Mouse (Mus musculus) liver, embryonic 13.5 days (tissue): ENCODE data around the gene Tnnc1. TPM values are rescaled to one million over a fixed set of nuclear protein-coding genes. Genes with fewer than 3 reads are reported as not detected.

ENCODE experiments used
- ATAC-seq: fragments of 200-750 bp; cut with Nextera tagmentation; 2 replicates; pipeline ENCODE4 v1.8.0; 2017; ENCODE audit warnings: low read depth, mild to moderate bottlenecking, moderate number of reproducible peaks, moderate library complexity
- DNase-seq: peaks from one replicate; pipeline ENCODE4 v3.0.0; 2022
- H3K27ac ChIP-seq: fragments of 300-500 bp; sonication (generic); 2 replicates; pipeline ENCODE4 v1.5.1; 2015; ENCODE audit warnings: moderate library complexity, mild to moderate bottlenecking, inconsistent platforms
- H3K27me3 ChIP-seq: fragments of 300-500 bp; sonication (generic); 2 replicates; pipeline ENCODE4 v1.6.1; 2015; ENCODE audit warnings: mild to moderate bottlenecking, inconsistent platforms
- H3K36me3 ChIP-seq: fragments of 300-500 bp; sonication (generic); 2 replicates; pipeline ENCODE4 v1.6.1; 2015; ENCODE audit warnings: mild to moderate bottlenecking, inconsistent platforms
- H3K4me1 ChIP-seq: fragments of 300-500 bp; sonication (generic); replicated peaks from 2 replicates; pipeline ENCODE4 v1.6.1; 2015; ENCODE audit warnings: inconsistent platforms
- H3K4me2 ChIP-seq: fragments of 300-500 bp; sonication (generic); 2 replicates; pipeline ENCODE4 v1.6.1; 2015; ENCODE audit warnings: inconsistent platforms, mild to moderate bottlenecking, moderate library complexity
- H3K4me3 ChIP-seq: fragments of 300-500 bp; sonication (generic); replicated peaks from 2 replicates; pipeline ENCODE4 v1.5.1; 2015; ENCODE audit warnings: mild to moderate bottlenecking, inconsistent platforms
- H3K9ac ChIP-seq: fragments of 300-500 bp; sonication (generic); 2 replicates; pipeline ENCODE4 v1.6.1; 2015; ENCODE audit warnings: mild to moderate bottlenecking, inconsistent platforms
- H3K9me3 ChIP-seq: fragments of 300-500 bp; sonication (generic); replicated peaks from 2 replicates; pipeline ENCODE4 v1.6.1; 2016; ENCODE audit warnings: inconsistent platforms
- WGBS: fragments of 180-500 bp; shearing (Covaris S2); methylation state at CpG from one replicate; pipeline ENCODE4 v1.1.7; 2015; ENCODE audit not compliant: insufficient replicate concordance; 5-methylcytosine and 5-hydroxymethylcytosine counted together
- polyA plus RNA-seq: library from polyadenylated mRNA; unstranded; fragments of >200 nt; fragmentation: Nextera tagmentation; extraction: Ambion mirVana; gene quantifications from 2 replicates; pipeline ENCODE4 v1.2.1, GENCODE M21; 2015

Tnnc1 gene
- 21.1 and 25.3 TPM in 2 replicates for polyA plus RNA-seq

- H3K9ac ChIP-seq = peak within 1 kb of the TSS; percentile 91
- peak within 1 kb of the TSS; percentile 81 for H3K4me3 ChIP-seq
Observed at GRCm38 (mm10) chr14:31208084-31208483, at the start of gene Tnnc1. Gene Tnnc1 (plus strand): TSS chr14:31208312.

GRCm38 (mm10) chr14:31160196-31161150, 47.6 kb upstream of the Tnnc1 start:
- DNase-seq (no peak), ATAC-seq (peak; percentile 65)
- peaks cover 53% of the 10 kb centered on the region for H3K4me1 ChIP-seq

More at GRCm38 (mm10) chr14:31208084-31208483, at the start of gene Tnnc1:
- H3K27me3 ChIP-seq = no peaks in the 10 kb centered on the region
- H3K4me1 ChIP-seq = peaks cover 64% of the 10 kb centered on the region
- 0 out of 2 replicates have a peak, but pooled peaks have one; percentile 5 for ATAC-seq
- peak within 1 kb of the TSS; percentile 88 for H3K27ac ChIP-seq
- no peaks in the 10 kb centered on the region for H3K9me3 ChIP-seq
- H3K4me2 ChIP-seq = peak within 1 kb of the TSS; percentile 80
- no peak for DNase-seq
- peaks cover 16% of the 10 kb centered on the region for H3K36me3 ChIP-seq
- WGBS = 73% methylated on average over 2 of the region's 2 CpGs

GRCm38 (mm10) chr14:31161191-31161590, 46.9 kb upstream of the Tnnc1 start:
- H3K4me3 ChIP-seq = no peak overlapping the region
- H3K27me3 ChIP-seq = peaks cover 15% of the 10 kb centered on the region
- no peak overlapping the region for H3K9ac ChIP-seq
- peak overlapping the region; percentile 43 for H3K4me2 ChIP-seq
- DNase-seq (no peak), ATAC-seq (no peak)
- WGBS = 71% methylated on average over 7 of the region's 7 CpGs
- no peaks in the 10 kb centered on the region for H3K36me3 ChIP-seq
- no peaks in the 10 kb centered on the region for H3K9me3 ChIP-seq
- H3K27ac ChIP-seq = peak overlapping the region; percentile 47; the same call in 1 of the 2 replicates
- peaks cover 60% of the 10 kb centered on the region for H3K4me1 ChIP-seq

More at GRCm38 (mm10) chr14:31160196-31161150, 47.6 kb upstream of the Tnnc1 start:
- 0 out of 2 replicates have a peak, but pooled peaks cover 1% of the 10 kb centered on the region for H3K36me3 ChIP-seq
- peaks cover 15% of the 10 kb centered on the region for H3K27me3 ChIP-seq
- H3K4me2 ChIP-seq = peak overlapping the region; percentile 43
- H3K9me3 ChIP-seq = no peaks in the 10 kb centered on the region
- H3K4me3 ChIP-seq = 0 out of 2 replicates have a peak overlapping the region, but pooled peaks have one; percentile 12
- WGBS = 57% methylated on average over 27 of the region's 27 CpGs
- H3K9ac ChIP-seq = no peak overlapping the region
- H3K27ac ChIP-seq = peak overlapping the region; percentile 47

GRCm38 (mm10) chr14:31161638-31162037, 46.5 kb upstream of the Tnnc1 start:
- Histone ChIP-seq H3K36me3 (no peaks in the 10 kb centered on the region), H3K4me3 (no peak overlapping the region), H3K9ac (no peak overlapping the region), H3K4me2 (peak overlapping the region; percentile 43), H3K9me3 (no peaks in the 10 kb centered on the region), H3K4me1 (peaks cover 64% of the 10 kb centered on the region), H3K27ac (0 out of 2 replicates have a peak overlapping the region, but pooled peaks have one; percentile 43), H3K27me3 (peaks cover 18% of the 10 kb centered on the region)
- ATAC-seq (no peak), DNase-seq (no peak)
- WGBS = 72% methylated on average over 10 of the region's 10 CpGs

GRCm38 (mm10) chr14:31164067-31164466, 44.0 kb upstream of the Tnnc1 start:
- WGBS = 28% methylated on average over 8 of the region's 8 CpGs
- peaks cover 38% of the 10 kb centered on the region for H3K27me3 ChIP-seq
- no peaks in the 10 kb centered on the region for H3K9me3 ChIP-seq
- 0 out of 2 replicates have a peak overlapping the region, but pooled peaks have one; percentile 9 for H3K9ac ChIP-seq
- peak; percentile 28 for DNase-seq
- H3K4me1 ChIP-seq = peaks cover 79% of the 10 kb centered on the region
- H3K4me2 ChIP-seq = peak overlapping the region; percentile 19
- H3K36me3 ChIP-seq = no peaks in the 10 kb centered on the region
- peak overlapping the region; percentile 34 for H3K27ac ChIP-seq
- no peak overlapping the region for H3K4me3 ChIP-seq
- 0 out of 2 replicates have a peak, but pooled peaks have one; percentile 6 for ATAC-seq

- ATAC-seq (no peak), DNase-seq (no peak)
- Histone ChIP-seq H3K4me1 (peaks cover 84% of the 10 kb centered on the region), H3K36me3 (no peaks in the 10 kb centered on the region), H3K9ac (no peak overlapping the region), H3K27ac (no peak overlapping the region), H3K27me3 (peaks cover 38% of the 10 kb centered on the region), H3K4me2 (no peak overlapping the region), H3K4me3 (no peak overlapping the region), H3K9me3 (no peaks in the 10 kb centered on the region)
- WGBS = 49% methylated on average over 2 of the region's 2 CpGs
Observed at GRCm38 (mm10) chr14:31165010-31165409, 43.1 kb upstream of the Tnnc1 start.

- peaks cover 87% of the 10 kb centered on the region for H3K4me1 ChIP-seq
Observed at GRCm38 (mm10) chr14:31165458-31165857, 42.7 kb upstream of the Tnnc1 start.

GRCm38 (mm10) chr14:31165991-31166630, 42.0 kb upstream of the Tnnc1 start:
- Histone ChIP-seq H3K36me3 (peaks cover 10% of the 10 kb centered on the region), H3K9me3 (no peaks in the 10 kb centered on the region), H3K4me1 (peaks cover 82% of the 10 kb centered on the region), H3K4me3 (peak overlapping the region; percentile 32; the same call in 1 of the 2 replicates), H3K27me3 (peaks cover 38% of the 10 kb centered on the region), H3K27ac (peak overlapping the region; percentile 25; the same call in 1 of the 2 replicates), H3K9ac (peak overlapping the region; percentile 2; the same call in 1 of the 2 replicates), H3K4me2 (peak overlapping the region; percentile 26)
- 20% methylated on average over 10 of the region's 10 CpGs for WGBS
- ATAC-seq (peak; percentile 26; the same call in 1 of the 2 replicates), DNase-seq (no peak)

More at GRCm38 (mm10) chr14:31165458-31165857, 42.7 kb upstream of the Tnnc1 start:
- Histone ChIP-seq H3K27ac (no peak overlapping the region; the same call in 1 of the 2 replicates), H3K4me3 (no peak overlapping the region), H3K4me2 (0 out of 2 replicates have a peak overlapping the region, but pooled peaks have one; percentile 6), H3K27me3 (peaks cover 38% of the 10 kb centered on the region), H3K9ac (no peak overlapping the region), H3K36me3 (peaks cover 3% of the 10 kb centered on the region), H3K9me3 (no peaks in the 10 kb centered on the region)
- WGBS = 43% methylated on average over 7 of the region's 7 CpGs
- no peak for DNase-seq
- ATAC-seq = no peak

- Histone ChIP-seq H3K9me3 (no peaks in the 10 kb centered on the region), H3K4me2 (peak overlapping the region; percentile 26), H3K4me3 (peak overlapping the region; percentile 32), H3K27me3 (peaks cover 38% of the 10 kb centered on the region), H3K9ac (peak overlapping the region; percentile 27; the same call in 1 of the 2 replicates), H3K27ac (0 out of 2 replicates have a peak overlapping the region, but pooled peaks have one; percentile 25), H3K4me1 (peaks cover 79% of the 10 kb centered on the region), H3K36me3 (peaks cover 17% of the 10 kb centered on the region)
- WGBS = 47% methylated on average over 9 of the region's 9 CpGs
- DNase-seq (no peak), ATAC-seq (no peak)
Observed at GRCm38 (mm10) chr14:31166827-31167226, 41.3 kb upstream of the Tnnc1 start.

GRCm38 (mm10) chr14:31168425-31168824, 39.7 kb upstream of the Tnnc1 start, which contains the start of gene Stab1:
Gene Stab1 (minus strand): TSS chr14:31168641.
- ATAC-seq (no peak), DNase-seq (no peak)
- peak within 1 kb of the TSS; percentile 32 for H3K4me3 ChIP-seq
- H3K36me3 ChIP-seq = peaks cover 33% of the 10 kb centered on the region
- peak within 1 kb of the TSS; percentile 29 for H3K27ac ChIP-seq
- peak within 1 kb of the TSS; percentile 26; the same call in 1 of the 2 replicates for H3K4me2 ChIP-seq
- 10% methylated on average over 10 of the region's 10 CpGs for WGBS
- peak within 1 kb of the TSS; percentile 27; the same call in 1 of the 2 replicates for H3K9ac ChIP-seq
- H3K4me1 ChIP-seq = peaks cover 64% of the 10 kb centered on the region
- no peaks in the 10 kb centered on the region for H3K9me3 ChIP-seq
- H3K27me3 ChIP-seq = peaks cover 25% of the 10 kb centered on the region
